Mouse (Mus musculus) liver, postnatal 0 days (tissue): ENCODE measurements around the gene Slc27a5. TPM values are rescaled to one million over a fixed set of nuclear protein-coding genes. Genes with fewer than 3 reads are reported as not detected.

ENCODE experiments used
- ATAC-seq: fragments of 200-750 bp; cut with Nextera tagmentation; 2 replicates; pipeline ENCODE4 v1.8.0; 2017; ENCODE audit warnings: mild to moderate bottlenecking, moderate library complexity
- DNase-seq: peaks from one replicate; pipeline ENCODE4 v3.0.0-alpha.2; 2016
- H3K27ac ChIP-seq: fragments of 300-500 bp; sonication (generic); 2 replicates; pipeline ENCODE4 v1.5.1; 2014; ENCODE audit warnings: antibody characterized with exemption, moderate library complexity, mild to moderate bottlenecking, low read depth
- H3K27me3 ChIP-seq: fragments of 300-500 bp; sonication (generic); 2 replicates; pipeline ENCODE4 v1.6.1; 2014; ENCODE audit warnings: low read length, control low read depth, mixed read lengths; ENCODE audit not compliant: insufficient read depth
- H3K36me3 ChIP-seq: fragments of 300-500 bp; sonication (generic); replicated peaks from 2 replicates; pipeline ENCODE4 v1.6.1; 2014; ENCODE audit warnings: mild to moderate bottlenecking, control low read depth, low read length, moderate library complexity, mixed read lengths; ENCODE audit not compliant: insufficient read depth
- H3K4me1 ChIP-seq: fragments of 300-500 bp; sonication (generic); 2 replicates; pipeline ENCODE4 v1.6.1; 2014; ENCODE audit warnings: antibody characterized with exemption, mild to moderate bottlenecking, control low read depth; ENCODE audit not compliant: insufficient read depth
- H3K4me2 ChIP-seq: fragments of 300-500 bp; sonication (generic); 2 replicates; pipeline ENCODE4 v1.6.1; 2014; ENCODE audit warnings: low read depth, mild to moderate bottlenecking, low read length, moderate library complexity, mixed read lengths
- H3K4me3 ChIP-seq: fragments of 300-500 bp; sonication (generic); 2 replicates; pipeline ENCODE4 v1.5.1; 2014; ENCODE audit warnings: low read depth, low read length
- H3K9ac ChIP-seq: fragments of 300-500 bp; sonication (generic); replicated peaks from 2 replicates; pipeline ENCODE4 v1.6.1; 2014; ENCODE audit warnings: mild to moderate bottlenecking, moderate library complexity
- H3K9me3 ChIP-seq: fragments of 300-500 bp; sonication (generic); 2 replicates; pipeline ENCODE4 v1.6.1; 2016; ENCODE audit warnings: mild to moderate bottlenecking, control low read depth, low read length, mixed read lengths
- CTCF ChIP-seq: sonication (generic); IDR thresholded peaks from 2 replicates; pipeline ENCODE4 v1.5.1; 2016; ENCODE audit warnings: antibody characterized with exemption, low read depth
- EP300 ChIP-seq: IDR thresholded peaks from 2 replicates; pipeline ENCODE4 v1.6.1; 2016; ENCODE audit warnings: antibody characterized with exemption, low read depth, mild to moderate bottlenecking
- WGBS: fragments of 180-500 bp; shearing (Covaris S2); extraction: QIAGEN DNeasy Blood & Tissue Kit; methylation state at CpG from one replicate; pipeline ENCODE4 v1.1.7; 2014; ENCODE audit not compliant: insufficient replicate concordance; 5-methylcytosine and 5-hydroxymethylcytosine counted together
- polyA plus RNA-seq: library from polyadenylated mRNA; unstranded; fragments of >200 nt; fragmentation: Nextera tagmentation; extraction: Ambion mirVana; gene quantifications from 2 replicates; pipeline ENCODE4 v1.2.1, GENCODE M21; 2015

Gene Slc27a5
- polyA plus RNA-seq, 1 experiment from 2014 or later: 103 TPM

- Histone ChIP-seq H3K27ac (0 out of 2 replicates have a peak overlapping the region, but pooled peaks have one; percentile 89), H3K9me3 (no peaks in the 10 kb centered on the region), H3K9ac (no peak overlapping the region), H3K4me1 (peaks cover 21% of the 10 kb centered on the region), H3K27me3 (no peaks in the 10 kb centered on the region), H3K4me2 (no peak overlapping the region), H3K4me3 (no peak overlapping the region), H3K36me3 (no peaks in the 10 kb centered on the region)
- no peak for TF ChIP-seq EP300
- no peak for TF ChIP-seq CTCF
- DNase-seq (no peak), ATAC-seq (no peak)
- WGBS: 84% methylated on average over 7 of the region's 7 CpGs
Observed at GRCm38 (mm10) chr7:12980291-12980690, 17.7 kb downstream of the Slc27a5 start.

- TF ChIP-seq EP300 (no peak), CTCF (no peak)
- no peak for ATAC-seq
- H3K9me3 ChIP-seq: no peaks in the 10 kb centered on the region
- DNase-seq: no peak
- H3K27ac ChIP-seq: peak overlapping the region; percentile 89
- no peaks in the 10 kb centered on the region for H3K27me3 ChIP-seq
- WGBS: 72% methylated on average over 6 of the region's 6 CpGs
- no peak overlapping the region for H3K4me3 ChIP-seq
- no peak overlapping the region for H3K4me2 ChIP-seq
- peaks cover 21% of the 10 kb centered on the region for H3K4me1 ChIP-seq
- H3K36me3 ChIP-seq: no peaks in the 10 kb centered on the region
- no peak overlapping the region for H3K9ac ChIP-seq
Observed at GRCm38 (mm10) chr7:12979776-12980175, 18.2 kb downstream of the Slc27a5 start.

- H3K27ac ChIP-seq: peak overlapping the region; percentile 89
- ATAC-seq: no peak
- no peak for DNase-seq
Observed at GRCm38 (mm10) chr7:12978931-12979722, 18.9 kb downstream of the Slc27a5 start.

GRCm38 (mm10) chr7:12977682-12978389 lies 20.2 kb downstream of the Slc27a5 start, which contains the start of gene Zfp446:
Zfp446 (plus strand) TSS chr7:12977848.
- Histone ChIP-seq H3K36me3 (no peaks in the 10 kb centered on the region), H3K4me3 (peak within 1 kb of the TSS; percentile 72), H3K27me3 (no peaks in the 10 kb centered on the region), H3K27ac (peak within 1 kb of the TSS; percentile 89), H3K9me3 (no peaks in the 10 kb centered on the region), H3K4me1 (peaks cover 21% of the 10 kb centered on the region), H3K4me2 (peak within 1 kb of the TSS; percentile 91), H3K9ac (peak within 1 kb of the TSS; percentile 74)
- DNase-seq (peak; percentile 98), ATAC-seq (peak; percentile 99)
- TF ChIP-seq CTCF: no peak
- TF ChIP-seq EP300: peak; percentile 19; the same call in 1 of the 2 replicates
- 1% methylated on average over 45 of the region's 49 CpGs for WGBS

More at GRCm38 (mm10) chr7:12978931-12979722, 18.9 kb downstream of the Slc27a5 start:
- 74% methylated on average over 18 of the region's 18 CpGs for WGBS
- Histone ChIP-seq H3K27me3 (no peaks in the 10 kb centered on the region), H3K4me1 (peaks cover 21% of the 10 kb centered on the region), H3K4me3 (peak overlapping the region; percentile 72), H3K4me2 (peak overlapping the region; percentile 91), H3K9me3 (no peaks in the 10 kb centered on the region), H3K9ac (peak overlapping the region; percentile 74), H3K36me3 (no peaks in the 10 kb centered on the region)
- TF ChIP-seq EP300: no peak

- DNase-seq (no peak), ATAC-seq (no peak)
- peaks cover 28% of the 10 kb centered on the region for H3K36me3 ChIP-seq
- H3K9ac ChIP-seq: no peak overlapping the region
- no peak overlapping the region for H3K4me2 ChIP-seq
- no peak overlapping the region for H3K27ac ChIP-seq
- no peaks in the 10 kb centered on the region for H3K9me3 ChIP-seq
- WGBS: 94% methylated on average over 25 of the region's 25 CpGs
- H3K27me3 ChIP-seq: no peaks in the 10 kb centered on the region
- H3K4me1 ChIP-seq: peaks cover 10% of the 10 kb centered on the region
- TF ChIP-seq CTCF (no peak), EP300 (no peak)
- H3K4me3 ChIP-seq: no peak overlapping the region
Observed at GRCm38 (mm10) chr7:12970906-12971305, 27.1 kb downstream of the Slc27a5 start.
